Mouse (Mus musculus): ENCODE data around the gene Sec14l4.

The Sec14l4 gene

DNA sequence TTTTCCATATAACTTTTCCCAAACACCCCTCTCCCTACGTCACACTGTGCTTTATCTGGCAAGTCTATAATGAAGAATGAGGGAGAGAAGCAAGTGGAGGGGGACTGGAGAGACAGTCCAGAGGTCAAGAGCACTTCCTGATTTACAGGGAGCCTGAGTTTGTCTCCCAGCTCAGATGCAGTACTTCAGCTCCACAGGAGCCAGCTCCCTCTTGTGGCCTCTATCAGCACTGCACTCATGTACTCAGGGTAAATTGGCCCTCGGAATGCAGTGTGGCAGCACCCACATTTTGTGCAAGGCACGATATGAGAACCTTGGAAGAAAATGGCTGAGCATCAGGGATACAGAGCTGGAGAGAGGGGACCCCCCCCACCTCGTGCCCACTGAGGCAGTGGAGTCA lies 49.0 kb downstream of the Sec14l4 start:
- peak; percentile 45 to 77 for DNase-seq

- peak; percentile 60 to 64 for DNase-seq
Observed at GRCm38 (mm10) chr11:4083316-4084078, 52.2 kb downstream of the Sec14l4 start.

- no peak for DNase-seq
Observed at GRCm38 (mm10) chr11:4086246-4086645, 55.0 kb downstream of the Sec14l4 start.

DNA sequence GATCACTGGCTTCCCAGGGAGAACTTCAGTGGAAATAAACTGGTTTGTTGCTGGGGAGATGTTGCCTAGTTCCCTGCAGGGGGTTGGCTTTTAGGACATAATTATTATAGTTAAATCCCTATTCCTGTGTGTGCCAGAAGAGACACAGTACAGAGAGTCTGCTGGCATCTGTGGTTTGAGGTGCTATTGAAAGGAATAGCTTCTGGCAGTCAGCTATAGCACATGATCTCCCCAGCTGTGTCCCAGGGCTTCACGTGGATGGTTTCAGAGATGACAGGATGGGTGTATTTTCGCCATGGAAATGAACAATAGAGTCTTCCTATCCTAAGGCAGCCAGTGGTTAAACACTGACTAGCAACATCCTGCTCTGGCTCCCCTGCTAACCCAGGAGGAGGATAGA lies 56.0 kb downstream of the Sec14l4 start:
- DNase-seq = no peak

GRCm38 (mm10) chr11:4093459-4094377 lies 62.5 kb downstream of the Sec14l4 start:
- DNase-seq = no peak

GRCm38 (mm10) chr11:4094378-4095170 lies 63.3 kb downstream of the Sec14l4 start:
- peak; percentile 73 to 84 for DNase-seq

DNA sequence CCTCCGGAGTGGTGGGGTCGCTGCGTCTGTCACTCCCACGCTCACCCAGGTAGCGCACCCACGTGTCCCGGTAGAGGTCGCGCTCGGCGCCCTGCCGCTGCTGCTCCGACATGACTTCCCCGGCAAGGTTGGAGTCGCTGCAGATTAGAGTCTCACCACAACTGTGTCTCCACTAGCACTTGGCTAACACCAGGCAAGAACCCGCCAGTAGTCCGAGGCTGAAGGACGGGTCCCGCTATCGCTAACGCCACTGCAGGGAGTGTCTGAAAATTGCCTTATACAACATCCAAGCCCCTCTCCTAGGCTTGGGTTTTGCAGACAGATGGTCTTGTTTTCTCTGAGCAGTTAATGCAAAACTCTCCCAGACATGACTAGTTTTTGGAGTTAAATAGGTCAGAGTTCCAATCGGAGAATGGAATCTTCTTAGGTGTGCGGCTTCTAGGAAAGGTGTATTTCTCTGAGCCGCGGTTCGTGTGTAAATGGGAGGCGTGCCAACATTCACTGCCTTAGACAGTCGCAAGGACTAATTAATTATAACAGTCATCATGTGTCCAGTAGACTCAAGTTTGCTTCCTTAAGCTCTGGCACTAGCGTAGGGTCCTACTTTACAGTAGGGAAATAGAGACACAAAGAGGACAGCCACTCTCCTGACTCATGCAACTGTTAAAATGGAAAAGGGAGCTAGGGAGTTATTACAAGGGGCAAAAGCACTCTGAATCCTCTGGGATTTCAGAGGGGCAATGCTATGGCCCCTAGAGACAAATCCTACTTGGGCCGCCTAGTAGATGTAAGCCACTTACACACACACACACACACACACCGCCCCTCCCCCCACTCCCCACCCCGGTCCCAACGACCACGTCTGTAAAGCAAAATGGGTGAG lies 64.2 kb downstream of the Sec14l4 start, which contains the start of gene Mtfp1:
Gene Mtfp1 (minus strand): TSS at position 275 of the 883 bp plus-strand sequence.
- peak; percentile 63 to 69 for DNase-seq

DNA sequence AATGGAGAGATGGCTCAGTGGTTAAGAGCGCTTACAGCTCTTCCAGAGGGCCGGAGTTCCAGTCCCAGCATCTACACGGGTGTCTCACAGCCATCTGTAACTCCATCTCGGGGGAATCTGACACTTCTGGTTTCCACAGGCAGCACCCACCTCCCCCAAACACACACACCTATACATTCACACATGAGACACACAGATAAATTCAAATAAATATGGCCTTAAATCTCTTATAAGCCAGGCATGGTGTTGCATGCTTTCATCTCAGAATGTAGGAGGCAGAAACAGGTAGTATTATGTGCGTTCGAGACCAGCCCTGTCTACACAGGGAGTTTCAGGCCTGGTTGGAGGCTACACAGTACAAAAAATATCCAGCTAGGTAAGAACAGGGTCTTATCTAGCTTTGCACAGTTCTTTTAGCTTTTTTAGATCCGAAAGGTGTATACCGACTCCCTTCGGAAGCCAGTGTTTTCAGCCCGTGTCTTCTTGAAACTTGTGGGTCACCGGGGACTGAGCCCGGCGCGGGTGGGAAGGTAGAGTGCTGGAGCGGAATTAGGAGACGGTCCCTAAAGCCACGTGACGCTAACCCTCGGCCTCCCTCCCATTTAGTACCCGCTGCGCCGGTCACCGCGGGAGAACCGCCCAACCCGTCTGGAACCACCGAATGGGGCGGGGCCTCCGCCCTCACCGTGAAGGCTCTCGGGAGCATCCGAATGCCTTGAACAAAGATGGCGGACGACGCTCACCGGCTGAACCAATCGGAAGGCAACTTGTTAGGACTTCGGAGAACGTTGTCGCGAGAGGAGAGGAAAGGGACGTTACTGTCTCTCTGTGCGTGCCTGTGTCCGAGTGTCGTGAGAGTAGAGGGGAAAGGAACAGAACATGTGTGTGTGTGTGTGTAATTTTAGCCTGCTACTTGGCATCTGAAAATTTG lies 65.1 kb downstream of the Sec14l4 start:
- DNase-seq = peak; percentile 99

- DNase-seq = peak in 1 of 2 experiments; percentile 22
Observed at GRCm38 (mm10) chr11:4097091-4097621, 65.9 kb downstream of the Sec14l4 start.
